Comparison of ENCODE assay signal across 23 mouse cellular contexts in the genomic region with DNA sequence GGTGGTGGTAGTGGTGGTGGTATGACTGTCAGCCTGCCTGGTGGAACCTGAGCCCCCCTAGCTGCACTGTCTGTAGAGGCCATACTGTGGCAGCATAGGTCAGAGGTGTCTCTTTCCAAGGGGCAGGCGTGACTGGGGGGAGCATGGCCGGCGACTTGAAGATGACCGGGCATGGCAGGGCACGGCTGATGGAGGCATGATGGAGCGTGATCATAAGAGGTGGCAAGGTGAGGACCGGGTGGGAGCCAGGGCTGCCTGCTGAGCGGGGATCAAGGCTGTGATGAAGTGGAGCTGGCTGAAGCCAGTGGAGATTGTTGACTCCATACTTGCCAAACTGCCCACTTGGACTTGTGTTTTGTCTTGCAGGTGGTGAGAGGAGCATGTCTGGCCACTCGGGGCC. TPM values are rescaled to one million over a fixed set of nuclear protein-coding genes. Genes with fewer than 3 reads are reported as not detected.
DNase-seq lines count a peak whose midpoint lies in the region; ATAC-seq and TF ChIP-seq lines count a peak whose summit lies in the region.
"Had no signal": no experiment of that assay in that cellular context is flagged by ENCODE, and none has a peak within 500 bp of the region (broad histone marks: within the 10 kb centered on the region; RNA-seq: fewer than 3 reads in every experiment).

No protein-coding gene starts in this region.

- H3K4me1 ChIP-seq in kidney, adult 2 months (ENCODE audit: control insufficient read depth, insufficient read depth, low read length), result 0 out of 2 replicates have a peak, but pooled peaks cover 4% of the 10 kb centered on the region
- peaks cover 58% of the 10 kb centered on the region for H3K4me1 ChIP-seq in G1E (ENCODE audit: insufficient read depth, low read depth, low read length)

- no peak overlapping the region for H3K27ac ChIP-seq in kidney, adult 2 months (ENCODE audit: insufficient read depth, low read depth, low read length)
- H3K27ac ChIP-seq: embryonic facial prominence, embryonic 13.5 days; embryonic facial prominence, embryonic 15.5 days; forebrain, embryonic 12.5 days had no signal

- ATAC-seq in G1E (ENCODE audit: extremely low read depth, insufficient number of reproducible peaks, low FRiP score, poor library complexity, severe bottlenecking), result no peak
- ATAC-seq: activated CD4-positive, CD25-positive, alpha-beta regulatory T cell, adult 4 months; forebrain, embryonic 14.5 days; forebrain, embryonic 16.5 days; Patski had no signal

- H3K36me3 ChIP-seq in kidney, adult 2 months (ENCODE audit: control insufficient read depth, insufficient read depth, low read length), result peaks cover 5% of the 10 kb centered on the region
- H3K36me3 ChIP-seq in G1E (replicated peaks) (peaks cover 82% of the 10 kb centered on the region), myocyte (ENCODE audit: control insufficient read depth, insufficient read depth) (peaks cover 48% of the 10 kb centered on the region)

- 76% methylated on average over 9 of the region's 9 CpGs for WGBS in kidney, adult 2 months

- H3K79me2 ChIP-seq in myocyte (ENCODE audit: control insufficient read depth, insufficient read depth), result peaks cover 20% of the 10 kb centered on the region

- peak; percentile 10 for TF ChIP-seq POLR2A in kidney, adult 2 months (IDR thresholded peaks at IDR 0.05; ENCODE audit: low read depth, low read length)
- no peak for TF ChIP-seq POLR2A in myocyte (IDR thresholded peaks at IDR 0.05; ENCODE audit: insufficient read length, low read depth)

- H3K9me3 ChIP-seq in G1E (replicated peaks), result no peaks in the 10 kb centered on the region
- H3K9me3 ChIP-seq: embryonic facial prominence, embryonic 13.5 days; embryonic facial prominence, embryonic 15.5 days; forebrain, embryonic 12.5 days had no signal

- no peak overlapping the region for H3ac ChIP-seq in myocyte (ENCODE audit: control insufficient read depth, insufficient read length)

- no peak overlapping the region for H3K4me2 ChIP-seq in myocyte (ENCODE audit: low read depth)
- H3K4me2 ChIP-seq: embryonic facial prominence, embryonic 13.5 days; embryonic facial prominence, embryonic 15.5 days; forebrain, embryonic 12.5 days had no signal

- H3K27me3 ChIP-seq in kidney, adult 2 months (replicated peaks; ENCODE audit: control insufficient read depth, insufficient read depth, low read length), result no peaks in the 10 kb centered on the region
- no peaks in the 10 kb centered on the region for H3K27me3 ChIP-seq in G1E (ENCODE audit: insufficient read depth, low read length)
- no peaks in the 10 kb centered on the region for H3K27me3 ChIP-seq in myocyte (ENCODE audit: control insufficient read depth, insufficient read depth, insufficient read length)
- H3K27me3 ChIP-seq: embryonic facial prominence, embryonic 13.5 days; embryonic facial prominence, embryonic 15.5 days; forebrain, embryonic 12.5 days; Patski had no signal

- H3K4me3 ChIP-seq in kidney, adult 2 months (ENCODE audit: insufficient read depth, low read depth, low read length), result no peak overlapping the region
- H3K4me3 ChIP-seq in G1E (ENCODE audit: low read depth, low read length), result peak overlapping the region; percentile 8; the same call in 1 of the 2 replicates
- no peak overlapping the region for H3K4me3 ChIP-seq in myocyte
- H3K4me3 ChIP-seq: embryonic facial prominence, embryonic 13.5 days; embryonic facial prominence, embryonic 15.5 days; erythroblast, embryonic 14.5 days; forebrain, embryonic 12.5 days had no signal

- peak; percentile 92 for DNase-seq in heart, adult 11 months
- DNase-seq in heart, adult 18-20 months, result no peak
- no peak for DNase-seq in kidney, adult 2 months
- DNase-seq in kidney, postnatal 10 days, result no peak
- DNase-seq in G1E (ENCODE audit: low spot score), result no peak
- no peak for DNase-seq in spleen, postnatal 36 days (ENCODE audit: low spot score in 2 of 2)
- DNase-seq: adrenal gland, adult 8-10 months; adrenal gland, postnatal 14 days; adrenal gland, postnatal 36 days; cerebellum, adult 11-12 months; cerebellum, adult 8-10 months; cerebellum, adult 9-11 months; cerebellum, postnatal 36 days; embryo, embryonic 11 days had no signal

- TF ChIP-seq CTCF in kidney, adult 2 months (conservative IDR thresholded peaks at IDR 0.05; ENCODE audit: insufficient read depth, insufficient read length, low read depth, low read length), result no peak
- TF ChIP-seq CTCF in G1E (IDR thresholded peaks at IDR 0.05; ENCODE audit: low read depth, low read length), result no peak

TF ChIP-seq in myocyte, 11 proteins besides CTCF, POLR2A, EP300 and RAD21:
- TF ChIP-seq MYOG (IDR thresholded peaks at IDR 0.05; ENCODE audit: control insufficient read depth in 1 of 3, insufficient read depth in 1 of 3, insufficient read length in 2 of 3, low read depth in 2 of 3), result no peak
- TF ChIP-seq POLR2AphosphoS2 (IDR thresholded peaks at IDR 0.05; ENCODE audit: insufficient read length, low read depth), result peak; percentile 81
- no peak for TF ChIP-seq TCF3 (IDR thresholded peaks at IDR 0.05; ENCODE audit: insufficient read length, low read depth)
- TF ChIP-seq REST (IDR thresholded peaks at IDR 0.05; ENCODE audit: insufficient read depth, insufficient read length), result no peak
- no peak for TF ChIP-seq MYOD1 (IDR thresholded peaks at IDR 0.05; ENCODE audit: control insufficient read depth in 1 of 3, insufficient read length in 2 of 3, low read depth in 2 of 3)
- TF ChIP-seq CEBPB (IDR thresholded peaks at IDR 0.05; ENCODE audit: insufficient read depth, poor library complexity, severe bottlenecking), result no peak
- TF ChIP-seq SRF (IDR thresholded peaks at IDR 0.05; ENCODE audit: control insufficient read depth, insufficient read length, low read depth), result no peak
- no peak for TF ChIP-seq E2F4 (IDR thresholded peaks at IDR 0.05; ENCODE audit: insufficient read depth)

RNA-seq across cellular contexts. Expression of a gene that starts 4.1 kb away (rescaled TPM):
- 100 to 1,000 TPM; 341 TPM for total RNA-seq in heart, adult 18-20 months (2021)
- polyA plus RNA-seq in kidney, adult 2 months (2012; rRNA removed), result 440 and 549 TPM in 2 replicates
- total RNA-seq in G1E (2014; fragmentation: Nextera tagmentation) (42.8 and 61.4 TPM in 2 replicates), G1E (2017) (101 and 133 TPM in 2 replicates)
- polyA plus RNA-seq in G1E (2012) (278 and 377 TPM in 2 replicates), myocyte (2012; fragmentation: generic; extraction: Trizol) (587 TPM)

RNA-seq across cellular contexts. Expression of a gene that starts 7.8 kb away (rescaled TPM):
- total RNA-seq in heart, adult 18-20 months (2021), result 100 to 1,000 TPM; 760 to 782 TPM
- polyA plus RNA-seq in kidney, adult 2 months (2012; rRNA removed), result 1,850 and 1,975 TPM in 2 replicates
- total RNA-seq in G1E (2014; fragmentation: Nextera tagmentation) (1,715 and 1,885 TPM in 2 replicates), G1E (2017) (2,574 and 3,073 TPM in 2 replicates)
- polyA plus RNA-seq in G1E (2012) (9,624 and 13,197 TPM in 2 replicates), myocyte (2012; fragmentation: generic; extraction: Trizol) (3,746 TPM)

RNA-seq across cellular contexts. Expression of a gene that starts 20.8 kb away (rescaled TPM):
- 10 to 100 TPM; 59.6 to 68.5 TPM for total RNA-seq in heart, adult 18-20 months (2021)
- polyA plus RNA-seq in kidney, adult 2 months (2012; rRNA removed), result 67.6 and 87.0 TPM in 2 replicates
- total RNA-seq in G1E (2014; fragmentation: Nextera tagmentation), result 67.0 and 76.5 TPM in 2 replicates
- total RNA-seq in G1E (2017), result 85.0 and 121 TPM in 2 replicates
- polyA plus RNA-seq in G1E (2012), result 151 and 154 TPM in 2 replicates
- polyA plus RNA-seq in myocyte (2012; fragmentation: generic; extraction: Trizol), result 58.9 TPM

RNA-seq across cellular contexts. Expression of a gene that starts 21.0 kb away (rescaled TPM):
- 10 to 100 TPM; 36.0 to 41.9 TPM for total RNA-seq in heart, adult 18-20 months (2021)
- polyA plus RNA-seq in kidney, adult 2 months (2012; rRNA removed), result 68.4 and 77.1 TPM in 2 replicates
- total RNA-seq in G1E (2014; fragmentation: Nextera tagmentation) (111 and 194 TPM in 2 replicates), G1E (2017) (55.2 and 78.2 TPM in 2 replicates)
- polyA plus RNA-seq in G1E (2012) (209 and 224 TPM in 2 replicates), myocyte (2012; fragmentation: generic; extraction: Trizol) (35.3 TPM)

RNA-seq across cellular contexts. Expression of a gene that starts 21.3 kb away (rescaled TPM):
- total RNA-seq in heart, adult 18-20 months (2021), result 100 to 1,000 TPM; 125 to 130 TPM
- polyA plus RNA-seq in kidney, adult 2 months (2012; rRNA removed), result 123 and 128 TPM in 2 replicates
- total RNA-seq in G1E (2014; fragmentation: Nextera tagmentation) (67.8 and 74.4 TPM in 2 replicates), G1E (2017) (101 and 103 TPM in 2 replicates)
- polyA plus RNA-seq in G1E (2012) (174 and 182 TPM in 2 replicates), myocyte (2012; fragmentation: generic; extraction: Trizol) (278 TPM)
